In the genomic region with DNA sequence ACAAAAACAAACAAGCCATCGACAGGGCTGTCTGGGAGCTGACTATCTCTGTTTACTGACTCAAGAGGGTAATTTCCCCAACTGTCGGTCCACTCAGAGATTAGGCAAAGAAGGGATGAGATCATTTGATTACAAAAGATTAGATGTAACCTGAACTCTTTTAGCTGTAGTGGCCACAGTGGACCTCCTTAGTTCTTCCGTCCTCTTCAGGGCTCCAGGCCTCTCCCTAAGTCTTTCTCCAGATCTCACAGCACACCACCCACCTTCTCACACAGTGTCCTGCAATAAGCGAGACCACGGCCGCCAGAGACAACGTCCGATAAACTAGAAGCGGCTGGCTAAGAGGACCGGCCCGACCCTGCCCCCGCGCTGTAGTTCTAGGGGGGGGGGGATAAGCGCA, we compare ENCODE assay signal across 8 mouse cellular contexts. TPM values are rescaled to one million over a fixed set of nuclear protein-coding genes. Genes with fewer than 3 reads are reported as not detected.
A peak's percentile ranks its signal among the peaks of the same experiment; 100 is the strongest.
DNase-seq lines count a peak whose midpoint lies in the region; ATAC-seq and TF ChIP-seq lines count a peak whose summit lies in the region.

No protein-coding gene starts in this region.

- DNase-seq in heart, postnatal 36 days: no peak
- DNase-seq in midbrain, embryonic 10.5 days (ENCODE audit: low spot score): no peak
- DNase-seq in retina, postnatal 1 day: no peak
- DNase-seq in adrenal gland, adult 18-20 months (ENCODE audit: low spot score in 2 of 2): no peak
- DNase-seq in Muller cell, postnatal 12 days (ENCODE audit: inconsistent ontology term): no peak

- ATAC-seq in heart, embryonic 15.5 days (replicated peaks; ENCODE audit: insufficient number of reproducible peaks, insufficient read depth, low FRiP score, low read depth): peak; percentile 12; the same call in 1 of the 2 replicates
- peak; percentile 59; the same call in 1 of the 2 replicates for ATAC-seq in hindbrain, embryonic 15.5 days (ENCODE audit: low FRiP score, low read depth)

- no peak for TF ChIP-seq CTCF in bone marrow macrophage, adult 2 months (IDR thresholded peaks at IDR 0.05; ENCODE audit: low read depth, low read length)

- intact Hi-C loops in heart, postnatal 36 days (cut with DNase I): no loop called here

- peak overlapping the region; percentile 80 for H3K4me2 ChIP-seq in heart, embryonic 15.5 days
- H3K4me2 ChIP-seq in hindbrain, embryonic 15.5 days: peak overlapping the region; percentile 89

- peaks cover 36% of the 10 kb centered on the region for H3K4me1 ChIP-seq in heart, embryonic 15.5 days (replicated peaks)
- peaks cover 10% of the 10 kb centered on the region for H3K4me1 ChIP-seq in bone marrow macrophage, adult 2 months (ENCODE audit: control insufficient read depth, insufficient read depth, low read length)
- H3K4me1 ChIP-seq in hindbrain, embryonic 15.5 days (replicated peaks): peaks cover 27% of the 10 kb centered on the region
- H3K4me1 ChIP-seq in midbrain, embryonic 10.5 days: peaks cover 27% of the 10 kb centered on the region

- H3K9ac ChIP-seq in heart, embryonic 15.5 days: peak overlapping the region; percentile 50; the same call in 1 of the 2 replicates
- H3K9ac ChIP-seq in hindbrain, embryonic 15.5 days: 0 out of 2 replicates have a peak overlapping the region, but pooled peaks have one; percentile 23

- peaks cover 13% of the 10 kb centered on the region for H3K36me3 ChIP-seq in heart, embryonic 15.5 days
- H3K36me3 ChIP-seq in hindbrain, embryonic 15.5 days: 0 out of 2 replicates have a peak, but pooled peaks cover 2% of the 10 kb centered on the region
- peaks cover 8% of the 10 kb centered on the region for H3K36me3 ChIP-seq in midbrain, embryonic 10.5 days

- TF ChIP-seq POLR2A in bone marrow macrophage, adult 2 months (IDR thresholded peaks at IDR 0.05; ENCODE audit: borderline replicate concordance, low read depth, low read length): no peak

- under 1% methylated on average over 14 of the region's 14 CpGs for WGBS in heart, embryonic 15.5 days
- 12% methylated on average over 14 of the region's 14 CpGs for WGBS in hindbrain, embryonic 15.5 days
- WGBS in midbrain, embryonic 10.5 days: 8% methylated on average over 14 of the region's 14 CpGs

- no peaks in the 10 kb centered on the region for H3K27me3 ChIP-seq in heart, embryonic 15.5 days
- peaks cover 8% of the 10 kb centered on the region for H3K27me3 ChIP-seq in hindbrain, embryonic 15.5 days
- H3K27me3 ChIP-seq in midbrain, embryonic 10.5 days (ENCODE audit: low read depth, poor library complexity, severe bottlenecking): peaks cover 38% of the 10 kb centered on the region

- no peaks in the 10 kb centered on the region for H3K9me3 ChIP-seq in heart, embryonic 15.5 days (replicated peaks)
- H3K9me3 ChIP-seq in hindbrain, embryonic 15.5 days: no peaks in the 10 kb centered on the region
- no peaks in the 10 kb centered on the region for H3K9me3 ChIP-seq in midbrain, embryonic 10.5 days (replicated peaks)

- H3K27ac ChIP-seq in heart, embryonic 15.5 days: peak overlapping the region; percentile 94
- H3K27ac ChIP-seq in bone marrow macrophage, adult 2 months (ENCODE audit: insufficient read depth, low read depth, low read length): no peak overlapping the region
- no peak overlapping the region for H3K27ac ChIP-seq in hindbrain, embryonic 15.5 days (replicated peaks)
- H3K27ac ChIP-seq in midbrain, embryonic 10.5 days (replicated peaks): peak overlapping the region; percentile 87

- peak overlapping the region; percentile 74 for H3K4me3 ChIP-seq in heart, embryonic 15.5 days
- H3K4me3 ChIP-seq in bone marrow macrophage, adult 2 months (ENCODE audit: insufficient read depth, low read length): peak overlapping the region; percentile 65
- H3K4me3 ChIP-seq in hindbrain, embryonic 15.5 days: peak overlapping the region; percentile 84
- peak overlapping the region; percentile 76 for H3K4me3 ChIP-seq in midbrain, embryonic 10.5 days

RNA-seq across cellular contexts. Expression of gene Cish, which starts 0.2 kb away (rescaled TPM):
- polyA plus RNA-seq in heart, embryonic 15.5 days (2015; fragmentation: Nextera tagmentation; extraction: Ambion mirVana): 31.1 and 36.3 TPM in 2 replicates
- total RNA-seq in heart, postnatal 36 days (2021): 100 to 1,000 TPM; 145 to 149 TPM
- 0.80 and 0.83 TPM in 2 replicates for polyA plus RNA-seq in bone marrow macrophage, adult 2 months (2012; ENCODE audit: insufficient read depth, insufficient read length, missing spikeins)
- 10.9 and 13.7 TPM in 2 replicates for polyA plus RNA-seq in hindbrain, embryonic 15.5 days (2015; fragmentation: Nextera tagmentation; extraction: Ambion mirVana)
- polyA plus RNA-seq in midbrain, embryonic 10.5 days (2016; fragmentation: Nextera tagmentation; extraction: Ambion mirVana): 7.3 and 7.5 TPM in 2 replicates
- total RNA-seq in adrenal gland, adult 18-20 months (2021): 1 to 10 TPM; 7.9 to 9.9 TPM

RNA-seq across cellular contexts. Expression of gene Mapkapk3, which starts 6.4 kb away (rescaled TPM):
- 6.9 and 12.9 TPM in 2 replicates for polyA plus RNA-seq in heart, embryonic 15.5 days (2015; fragmentation: Nextera tagmentation; extraction: Ambion mirVana)
- total RNA-seq in heart, postnatal 36 days (2021): 10 to 100 TPM; 27.0 to 33.6 TPM
- polyA plus RNA-seq in bone marrow macrophage, adult 2 months (2012; ENCODE audit: insufficient read depth, insufficient read length, missing spikeins): 51.9 and 53.6 TPM in 2 replicates
- 2.7 and 3.0 TPM in 2 replicates for polyA plus RNA-seq in hindbrain, embryonic 15.5 days (2015; fragmentation: Nextera tagmentation; extraction: Ambion mirVana)
- polyA plus RNA-seq in midbrain, embryonic 10.5 days (2016; fragmentation: Nextera tagmentation; extraction: Ambion mirVana): 3.9 and 4.9 TPM in 2 replicates
- total RNA-seq in adrenal gland, adult 18-20 months (2021): 10 to 100 TPM; 42.8 to 55.6 TPM

RNA-seq across cellular contexts. Expression of gene Hemk1, which starts 42.1 kb away (rescaled TPM):
- polyA plus RNA-seq in heart, embryonic 15.5 days (2015; fragmentation: Nextera tagmentation; extraction: Ambion mirVana): 11.2 and 11.8 TPM in 2 replicates
- total RNA-seq in heart, postnatal 36 days (2021): 10 to 100 TPM; 22.3 to 22.6 TPM
- 14.1 and 15.3 TPM in 2 replicates for polyA plus RNA-seq in bone marrow macrophage, adult 2 months (2012; ENCODE audit: insufficient read depth, insufficient read length, missing spikeins)
- polyA plus RNA-seq in hindbrain, embryonic 15.5 days (2015; fragmentation: Nextera tagmentation; extraction: Ambion mirVana): 15.2 and 17.2 TPM in 2 replicates
- 13.5 and 15.2 TPM in 2 replicates for polyA plus RNA-seq in midbrain, embryonic 10.5 days (2016; fragmentation: Nextera tagmentation; extraction: Ambion mirVana)
- 10 to 100 TPM; 12.9 to 17.4 TPM for total RNA-seq in adrenal gland, adult 18-20 months (2021)

RNA-seq across cellular contexts. Expression of gene 6430571L13Rik, which starts 44.4 kb away (rescaled TPM):
- 0.90 and 1.1 TPM in 2 replicates for polyA plus RNA-seq in heart, embryonic 15.5 days (2015; fragmentation: Nextera tagmentation; extraction: Ambion mirVana)
- total RNA-seq in heart, postnatal 36 days (2021): 1 to 10 TPM; 4.2 to 5.3 TPM
- not detected in 2 replicates for polyA plus RNA-seq in bone marrow macrophage, adult 2 months (2012; ENCODE audit: insufficient read depth, insufficient read length, missing spikeins)
- polyA plus RNA-seq in hindbrain, embryonic 15.5 days (2015; fragmentation: Nextera tagmentation; extraction: Ambion mirVana): 9.1 and 9.4 TPM in 2 replicates
- polyA plus RNA-seq in midbrain, embryonic 10.5 days (2016; fragmentation: Nextera tagmentation; extraction: Ambion mirVana): 1.8 and 2.5 TPM in 2 replicates
- 1 to 10 TPM in 1 of 2 experiments, under 1 TPM in 1; 0.30 to 1.3 TPM for total RNA-seq in adrenal gland, adult 18-20 months (2021)

Comparison
In these comparisons a context has a peak if more than half of its experiments do, and no peak if none do; other contexts are left out.
1. H3K27ac ChIP-seq: peak in heart, embryonic 15.5 days (single experiment) and midbrain, embryonic 10.5 days (single experiment); none in bone marrow macrophage, adult 2 months (single experiment) and hindbrain, embryonic 15.5 days (single experiment).
2. Peak in every context shown above with its lines, with median percentiles within 50 percentile points of each other: H3K4me3 ChIP-seq.